Mouse (Mus musculus): ENCODE measurements around the gene Ttll12. TPM values are rescaled to one million over a fixed set of nuclear protein-coding genes. Genes with fewer than 3 reads are reported as not detected.
A peak's percentile ranks its signal among the peaks of the same experiment; 100 is the strongest.

Ttll12 gene
- total RNA-seq (2021): 10 to 100 TPM; 27.9 to 30.4 TPM
- long read RNA-seq, experiment 1, transcript Ttll12-201 (14 exons, 3,774 nt): major isoform, 50 of 58 reads
- long read RNA-seq, experiment 1, partial matches to known transcripts: 3 of 58 reads
- long read RNA-seq, experiment 1, other reads (novel, unspliced or antisense): 5 of 58 reads
- long read RNA-seq, experiment 2, transcript Ttll12-201 (14 exons, 3,774 nt): major isoform, 78 of 100 reads
- long read RNA-seq, experiment 2, partial matches to known transcripts: 13 of 100 reads
- long read RNA-seq, experiment 2, other reads (novel, unspliced or antisense): 9 of 100 reads

DNA sequence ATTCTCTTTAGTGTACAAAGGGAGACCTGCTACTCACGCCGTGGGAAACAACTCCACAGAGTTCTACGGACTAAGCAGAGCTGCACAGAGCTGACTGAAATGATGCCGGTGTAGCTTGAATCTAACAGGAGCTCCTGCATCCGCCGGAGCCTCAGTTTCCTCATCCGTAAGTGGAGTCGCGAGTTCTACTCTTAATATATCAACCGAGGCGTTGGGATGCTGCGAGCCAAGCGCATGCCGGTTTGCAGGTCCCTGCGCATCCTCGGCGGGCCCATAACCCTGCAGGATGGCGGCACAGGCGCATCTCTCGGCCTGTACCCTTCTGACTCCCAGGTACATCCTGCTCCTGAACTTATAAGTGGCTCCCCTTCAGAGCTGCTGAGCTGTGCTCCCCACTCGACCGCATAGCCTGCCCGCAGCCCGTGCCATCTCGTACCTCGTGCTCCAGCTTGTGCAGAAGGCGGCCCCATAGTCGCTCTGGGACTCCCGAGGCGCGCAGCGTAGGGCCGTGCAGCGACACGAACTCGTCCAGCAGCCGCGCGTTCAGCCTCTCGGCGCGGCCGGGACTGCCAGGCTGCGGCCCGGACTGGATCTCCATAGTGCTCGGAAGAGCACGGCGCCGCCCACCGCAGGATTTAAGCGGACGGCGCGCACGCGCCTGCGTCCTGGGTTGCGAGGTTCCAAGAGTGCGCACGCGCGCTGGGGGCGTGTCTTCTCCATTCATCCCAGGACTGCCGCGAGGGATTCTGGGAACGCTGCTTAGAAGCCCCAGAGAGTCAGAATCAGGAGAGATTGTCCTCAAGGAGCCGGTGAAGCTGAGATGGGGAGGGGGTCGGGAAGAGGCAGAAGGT lies at the start of gene Ttll12:
Gene Ttll12 (minus strand): TSS at position 645 of the 851 bp plus-strand sequence.
- peak; percentile 92 to 94 for DNase-seq (ENCODE audit: low spot score in 2 of 2)

DNA sequence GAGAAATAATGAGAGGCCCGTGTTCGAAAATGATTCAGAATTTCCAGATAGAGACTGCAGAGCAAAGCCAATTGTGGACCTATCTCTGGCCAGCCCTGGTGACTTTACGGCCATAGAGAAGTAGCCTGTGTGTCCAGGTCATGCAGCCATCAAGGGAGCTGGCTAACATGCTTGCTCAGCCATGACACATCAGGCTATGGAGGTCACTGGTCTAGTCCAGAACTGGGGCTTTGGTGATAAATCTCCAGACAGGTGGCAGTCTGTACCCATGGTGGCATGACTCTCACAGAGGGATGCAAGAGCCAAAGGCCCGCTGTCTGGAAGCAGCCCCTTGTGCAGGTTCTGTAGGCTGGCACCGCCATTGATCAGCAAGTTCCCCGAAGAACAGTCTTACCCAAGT lies 47.6 kb upstream of the Ttll12 start:
- no peak for DNase-seq (ENCODE audit: low spot score in 2 of 2)

DNA sequence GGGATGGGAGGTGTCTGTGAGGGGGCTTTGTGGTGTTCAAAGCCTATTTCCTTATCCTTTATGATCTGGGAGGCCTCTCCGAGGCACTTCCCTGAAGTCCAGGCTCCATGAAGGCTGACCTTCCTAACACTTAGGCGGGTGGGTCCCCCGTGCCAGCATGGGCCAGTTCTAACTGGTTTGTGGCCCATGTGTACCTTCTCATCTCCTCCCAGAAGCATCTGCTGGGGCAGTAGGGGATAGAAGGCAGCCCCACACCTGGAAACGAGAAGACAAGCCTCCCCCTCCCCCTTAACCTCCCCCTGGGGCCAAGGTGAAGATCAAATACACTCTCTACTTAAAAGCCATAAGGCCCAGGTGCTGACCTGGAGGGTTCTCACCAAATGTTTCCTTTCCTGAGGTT lies 45.3 kb upstream of the Ttll12 start:
- no peak for DNase-seq (ENCODE audit: low spot score in 2 of 2)

DNA sequence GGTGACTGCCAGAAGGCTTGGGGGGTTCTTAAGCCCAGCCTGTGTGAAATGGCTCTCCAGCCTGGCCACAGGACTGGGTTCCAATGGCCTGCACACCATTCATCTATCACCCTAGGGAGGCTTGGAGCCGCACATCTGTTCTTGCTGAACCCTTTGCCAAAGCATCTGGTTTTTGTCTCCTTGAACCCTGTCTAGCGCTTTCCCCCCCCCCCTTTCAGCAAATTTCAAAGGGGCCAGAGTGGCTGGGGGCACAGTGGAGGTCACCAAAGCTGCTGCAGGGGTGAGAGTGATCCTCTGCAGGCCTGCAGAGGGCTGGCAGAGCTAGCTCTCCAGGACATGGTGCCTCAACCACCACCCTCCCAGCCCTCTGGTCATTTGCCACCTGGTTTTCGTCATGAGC lies 44.2 kb upstream of the Ttll12 start:
- no peak for DNase-seq (ENCODE audit: low spot score in 2 of 2)

DNA sequence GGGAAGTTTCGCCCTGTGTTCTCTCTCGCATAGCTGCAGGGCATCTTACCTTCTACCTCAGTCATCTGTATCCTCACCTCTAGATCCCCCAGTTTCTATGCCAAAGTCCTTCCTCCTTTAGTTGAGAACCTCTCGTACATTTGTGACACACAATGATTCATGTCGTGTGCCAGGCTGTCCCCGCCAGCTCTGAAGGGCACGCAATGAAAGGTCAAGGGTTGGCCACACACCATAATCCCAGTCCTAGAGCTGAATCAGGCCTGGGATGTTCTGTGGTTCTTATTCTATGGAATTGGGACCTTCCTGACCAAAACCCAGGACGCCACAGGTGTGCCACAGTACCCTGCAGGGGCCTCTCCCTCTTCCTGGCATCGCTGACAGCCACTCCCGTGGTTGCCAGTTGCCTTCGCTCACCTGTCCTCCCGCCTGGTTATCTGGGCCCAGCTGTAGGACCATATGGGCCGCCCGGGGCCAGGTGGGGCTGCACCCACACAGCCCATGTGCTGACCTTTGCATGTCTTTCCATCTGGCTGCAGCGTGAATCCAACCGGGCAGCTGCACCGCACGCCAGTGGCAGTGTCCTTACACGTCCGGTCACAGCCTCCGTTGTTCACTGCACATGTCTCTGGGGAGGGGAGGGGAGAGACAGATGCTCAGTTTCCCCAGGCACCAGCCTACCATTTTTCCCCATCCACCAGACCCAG lies 43.4 kb upstream of the Ttll12 start:
- peak in 1 of 2 experiments; percentile 30 for DNase-seq (ENCODE audit: low spot score in 2 of 2)

DNA sequence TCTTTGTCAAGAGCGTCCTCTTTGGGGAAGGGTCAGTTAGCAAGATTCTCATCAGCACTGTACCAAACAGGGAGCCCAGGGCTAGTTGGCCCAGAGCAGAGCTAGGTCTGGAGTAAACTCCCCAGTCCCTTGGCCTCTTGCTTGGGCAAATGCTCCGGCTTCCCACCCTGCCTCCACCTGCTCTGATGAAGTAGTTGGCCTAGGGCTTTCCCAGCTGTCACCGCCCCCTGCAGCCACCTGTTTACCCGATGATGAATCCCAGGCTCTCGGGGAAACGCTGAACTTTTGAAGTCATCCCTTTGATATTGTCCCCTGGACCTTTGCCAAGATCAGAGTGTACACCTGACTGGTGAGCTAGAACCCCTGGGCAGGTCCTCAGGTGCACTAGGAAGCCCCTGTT lies 41.8 kb upstream of the Ttll12 start:
- no peak for DNase-seq (ENCODE audit: low spot score in 2 of 2)

DNA sequence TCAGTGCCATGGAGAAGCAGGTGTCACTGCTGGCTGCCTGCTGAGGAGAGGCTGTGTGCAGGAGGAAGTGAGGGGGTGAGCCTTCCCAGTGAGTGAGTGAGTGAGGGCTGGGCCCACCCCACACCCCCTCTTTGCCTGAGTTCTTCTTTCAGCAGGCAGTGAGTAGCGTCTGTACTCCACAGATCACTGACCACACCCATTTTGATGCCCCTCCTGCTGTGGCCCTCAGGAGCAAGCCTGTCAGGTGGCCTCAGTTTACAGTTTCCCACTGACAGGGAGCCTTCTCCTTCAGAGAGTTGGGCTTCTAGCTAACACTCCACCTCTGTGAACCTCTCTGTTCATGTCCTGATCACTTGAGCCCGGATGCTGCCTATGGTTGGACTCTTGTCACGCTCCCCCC lies 40.3 kb upstream of the Ttll12 start:
- no peak for DNase-seq (ENCODE audit: low spot score in 2 of 2)

DNA sequence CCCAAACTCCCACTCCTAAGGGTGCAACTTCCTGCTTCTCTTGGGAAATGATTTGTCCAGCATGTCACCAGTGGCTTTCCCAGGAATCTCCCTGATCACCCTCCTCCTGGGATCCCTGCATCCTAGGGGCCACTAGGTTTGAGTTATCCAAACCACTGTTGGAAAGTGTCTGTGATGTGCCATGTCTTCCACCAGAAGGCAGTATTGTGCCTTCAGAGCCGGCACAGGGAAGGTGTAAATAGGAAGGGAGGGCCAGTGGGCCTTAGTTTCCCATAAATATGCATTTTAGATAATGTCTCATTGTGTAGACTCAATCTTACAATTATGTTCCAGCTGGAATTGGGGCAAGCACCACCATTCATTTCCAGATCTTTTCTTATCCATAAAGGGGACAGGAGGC lies 39.1 kb upstream of the Ttll12 start:
- no peak for DNase-seq (ENCODE audit: low spot score in 2 of 2)

DNA sequence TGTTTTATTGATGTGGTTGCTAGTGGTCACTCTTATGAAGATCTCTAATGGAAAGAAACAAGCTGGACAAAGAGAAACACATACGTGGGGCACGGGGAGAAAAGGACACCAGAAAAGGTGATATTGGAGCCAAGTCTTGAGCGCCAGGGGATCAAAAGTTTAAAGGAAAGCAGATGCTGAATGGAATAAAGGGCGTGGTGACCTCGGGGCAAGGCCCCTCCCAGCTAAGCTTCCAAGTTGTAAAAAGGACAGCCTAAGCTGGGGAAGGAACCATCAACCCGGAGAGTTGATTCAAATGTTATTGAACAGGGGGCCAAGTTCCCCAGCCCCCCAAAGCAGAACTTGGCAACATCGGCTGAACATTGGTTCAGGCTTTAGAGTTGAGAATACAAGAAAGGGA lies 36.1 kb upstream of the Ttll12 start:
- DNase-seq (ENCODE audit: low spot score in 2 of 2): no peak

DNA sequence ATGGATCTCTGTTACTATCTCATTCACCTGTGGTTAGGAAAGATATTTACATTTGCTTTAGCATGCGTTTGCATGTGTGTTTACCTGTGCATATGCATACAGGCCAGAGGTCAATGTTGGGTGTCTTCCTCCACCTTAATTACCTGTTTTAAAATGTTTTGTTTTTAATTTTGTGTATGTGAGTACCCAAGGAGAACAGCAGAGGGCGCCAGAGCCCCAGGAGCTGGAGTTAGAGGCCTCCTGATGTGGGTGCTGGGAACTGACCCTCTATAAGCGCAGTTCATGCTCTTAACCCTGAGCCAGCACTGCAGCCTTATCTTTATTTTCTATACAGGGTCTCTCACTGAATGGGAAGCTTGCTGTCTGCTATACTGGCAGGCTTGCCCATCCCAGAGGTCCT lies 34.8 kb upstream of the Ttll12 start:
- no peak for DNase-seq (ENCODE audit: low spot score in 2 of 2)

DNA sequence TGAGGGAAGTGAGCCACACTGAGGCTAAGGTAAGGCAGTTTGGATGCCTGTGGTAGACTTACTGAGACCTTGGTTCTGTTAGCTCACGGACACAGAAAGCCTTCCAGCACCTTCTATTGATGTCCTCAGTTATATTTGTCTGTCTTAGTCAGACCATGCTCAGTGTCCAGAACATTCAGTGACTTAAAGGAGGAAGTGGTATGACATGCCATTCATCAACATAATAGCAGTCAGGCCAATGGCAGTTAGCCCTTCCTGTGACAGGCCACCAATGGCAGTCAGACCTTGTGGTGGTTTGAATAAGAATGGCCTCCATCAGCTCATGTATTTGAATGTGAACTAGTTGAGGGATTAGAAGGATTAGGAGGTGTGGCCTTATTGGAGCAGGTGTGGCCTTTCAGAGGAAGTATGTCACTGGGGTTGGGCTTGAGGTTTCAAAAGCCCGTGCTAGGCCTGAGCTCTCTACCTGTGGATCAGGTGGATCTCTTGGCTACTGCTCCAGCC lies 31.2 kb upstream of the Ttll12 start:
- no peak for DNase-seq (ENCODE audit: low spot score in 2 of 2)

DNA sequence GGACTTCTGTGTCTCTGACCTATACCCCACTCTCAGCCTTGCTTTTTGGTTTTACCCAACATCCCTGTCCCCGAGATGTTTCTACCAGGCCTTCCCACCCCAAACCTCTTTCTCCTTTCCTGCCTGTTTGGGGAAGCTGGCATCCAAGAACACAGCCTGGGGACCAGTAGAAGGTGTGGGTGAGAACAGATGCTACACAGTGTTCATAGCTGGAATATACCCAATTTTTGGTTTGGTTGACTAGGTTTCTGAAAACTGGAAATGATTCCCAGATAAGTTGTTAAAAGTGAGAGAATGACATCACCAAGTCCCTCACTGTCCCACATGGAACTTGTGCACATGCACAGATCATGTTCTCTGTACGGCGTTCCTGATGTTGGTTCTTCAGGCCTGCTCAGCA lies 20.3 kb upstream of the Ttll12 start:
- no peak for DNase-seq (ENCODE audit: low spot score in 2 of 2)

DNA sequence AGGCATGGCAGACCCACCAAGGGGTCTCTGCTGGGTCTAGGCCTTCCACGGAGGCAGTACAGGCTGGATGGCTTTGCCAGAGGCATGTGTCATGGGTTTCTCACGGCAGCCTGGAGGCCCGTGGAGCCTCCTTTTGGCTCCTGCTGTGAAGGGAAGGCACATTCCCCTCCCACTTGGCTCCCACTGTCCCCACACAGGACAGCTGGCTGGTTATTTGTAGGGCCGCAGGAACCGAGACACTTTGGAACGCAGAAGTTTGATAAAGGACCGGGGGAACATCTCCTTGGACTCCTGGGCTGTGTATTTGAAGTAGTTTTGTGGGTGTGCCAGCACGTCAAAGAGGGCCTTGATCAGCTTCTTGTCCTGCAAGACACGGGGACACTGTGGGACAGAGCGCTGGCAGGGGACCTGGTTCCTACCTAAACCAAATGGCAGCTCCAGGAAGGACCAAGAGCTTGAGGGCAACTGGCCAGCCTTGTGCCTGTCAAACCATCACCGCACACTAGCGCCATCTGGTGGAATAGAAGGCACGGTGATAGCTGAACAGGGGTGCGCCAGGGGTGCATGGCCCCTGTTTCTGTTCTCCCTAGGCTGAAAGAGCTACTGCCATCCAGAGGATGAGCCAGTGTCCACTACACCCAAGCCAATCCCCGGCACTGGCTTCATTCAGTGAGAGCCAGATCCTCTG lies 12.3 kb upstream of the Ttll12 start:
- DNase-seq (ENCODE audit: low spot score in 2 of 2): peak; percentile 65 to 70

DNA sequence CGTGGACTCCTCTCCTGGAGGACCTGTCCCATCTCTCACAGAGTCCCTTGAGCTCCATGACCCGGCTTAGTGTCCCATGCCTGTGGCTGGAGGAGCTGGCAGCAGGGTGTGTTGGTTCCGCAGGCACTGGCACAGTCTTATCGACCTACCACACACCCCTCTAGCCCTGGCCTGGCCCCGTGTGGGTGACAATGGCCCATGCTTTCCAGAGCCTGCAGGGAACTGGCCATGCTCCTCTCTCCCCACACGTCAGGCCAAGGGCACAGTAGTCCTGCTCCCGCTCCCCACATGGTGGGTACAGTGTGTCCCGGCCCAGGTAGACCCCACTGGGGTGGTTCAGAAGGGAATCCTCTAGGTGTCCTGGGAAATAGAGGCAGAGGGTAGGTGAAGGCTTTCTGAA lies 11.7 kb upstream of the Ttll12 start:
- DNase-seq (ENCODE audit: low spot score in 2 of 2): no peak

DNA sequence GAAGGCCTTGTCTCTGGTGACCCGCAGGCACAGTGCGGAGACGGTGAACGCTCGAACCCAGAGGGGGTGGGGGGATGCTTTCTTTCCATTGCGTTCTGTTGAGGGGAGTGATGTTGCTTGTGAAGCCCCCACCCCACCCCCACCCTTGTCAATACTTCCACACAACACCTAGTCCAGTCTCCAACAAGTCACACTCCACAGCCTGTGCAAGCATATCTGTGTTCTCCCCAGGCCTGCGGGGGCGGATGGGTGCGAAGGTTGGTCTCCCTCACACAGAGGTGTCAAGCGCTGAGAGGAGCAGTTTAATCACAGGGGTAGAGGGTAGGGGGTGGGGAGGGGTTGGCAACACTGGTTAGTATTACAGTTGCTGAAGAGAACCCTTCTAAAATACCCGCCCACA lies 11.3 kb upstream of the Ttll12 start:
- DNase-seq (ENCODE audit: low spot score in 2 of 2): no peak

DNA sequence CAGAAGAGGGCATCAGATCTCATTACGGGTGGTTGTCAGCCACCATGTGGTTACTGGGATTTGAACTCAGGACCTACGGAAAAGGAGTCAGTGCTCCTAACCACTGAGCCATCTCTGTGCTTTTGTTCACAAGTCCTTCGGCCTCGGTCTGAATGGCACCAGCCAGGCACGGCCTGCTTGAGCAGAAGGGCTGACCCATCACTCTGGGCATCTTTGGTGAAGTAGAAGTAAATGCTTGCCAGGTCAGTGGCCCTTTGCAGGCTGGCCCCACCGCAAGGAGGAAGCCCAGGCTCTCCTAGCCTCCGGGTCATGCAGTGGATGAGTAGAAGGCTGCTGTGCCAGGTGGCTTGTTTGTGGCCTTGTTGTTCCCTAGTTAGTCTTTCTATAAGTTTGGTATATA lies 8.5 kb upstream of the Ttll12 start:
- no peak for DNase-seq (ENCODE audit: low spot score in 2 of 2)

DNA sequence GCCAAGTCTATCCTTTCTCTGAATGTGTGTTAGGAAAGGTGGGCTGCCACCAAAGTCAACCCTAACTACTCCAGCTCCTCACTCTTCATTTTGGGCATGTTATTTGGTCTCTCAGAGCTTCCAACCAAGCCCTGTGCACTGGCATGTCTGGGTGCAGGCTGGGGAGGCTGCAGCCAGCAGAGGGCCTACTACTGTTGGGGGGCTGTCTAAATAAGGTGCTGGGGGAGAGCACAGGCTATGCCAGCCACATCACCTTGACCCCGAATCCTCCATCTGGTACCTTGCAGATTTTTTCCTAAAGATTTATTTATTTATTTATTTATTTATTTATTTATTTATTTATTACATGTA lies 8.1 kb upstream of the Ttll12 start:
- DNase-seq (ENCODE audit: low spot score in 2 of 2): no peak

DNA sequence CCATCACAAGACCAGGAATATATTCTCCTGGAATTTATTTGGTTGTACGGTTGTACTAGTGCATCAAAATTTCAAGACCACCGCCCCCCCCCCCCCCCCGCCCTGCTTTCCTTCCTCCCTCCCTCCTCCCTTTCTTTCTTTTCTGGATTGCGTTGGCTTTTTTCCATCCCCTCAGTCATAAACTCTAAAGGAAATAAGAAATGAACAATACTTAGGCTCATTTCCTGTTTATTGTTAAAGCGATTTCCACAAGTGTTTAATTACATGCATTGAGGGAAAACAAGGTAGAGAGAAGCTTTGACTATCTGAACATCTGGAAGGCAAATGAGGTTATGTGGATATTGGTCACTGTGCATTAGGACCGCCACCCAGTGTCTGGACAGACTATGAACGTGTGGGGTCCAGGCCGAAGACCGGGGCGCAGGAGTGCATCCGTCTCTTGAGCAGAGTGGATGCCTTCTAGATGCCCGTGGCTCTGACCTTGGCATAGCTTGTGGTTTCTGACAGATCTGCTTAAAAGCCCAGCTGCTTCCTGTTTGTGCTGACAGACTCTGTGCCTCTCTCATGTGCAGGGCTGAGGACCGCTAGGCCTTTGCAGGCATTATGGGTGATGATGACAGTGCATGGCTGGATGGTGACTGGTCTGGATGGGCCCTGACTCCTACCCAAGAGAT lies 7.6 kb upstream of the Ttll12 start:
- DNase-seq (ENCODE audit: low spot score in 2 of 2): no peak

DNA sequence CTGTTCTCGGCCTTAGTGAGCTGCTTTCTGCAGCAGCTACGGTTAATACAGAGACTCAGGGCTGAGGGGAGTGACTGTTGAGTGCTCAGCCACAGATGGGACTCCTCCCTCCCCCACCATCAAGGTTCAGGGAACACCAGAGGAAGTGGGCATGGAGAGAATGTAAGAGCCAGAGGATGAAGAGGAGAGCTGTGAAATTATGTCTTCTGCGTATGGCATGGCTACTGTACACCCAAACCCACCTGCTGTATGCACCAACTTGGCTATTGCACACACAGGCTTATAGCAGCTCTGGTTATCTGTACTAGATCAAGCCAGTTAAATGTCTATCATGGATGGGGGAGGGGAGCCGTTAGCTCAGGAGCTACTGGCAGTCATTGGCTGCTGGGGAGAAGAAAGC lies 6.2 kb upstream of the Ttll12 start:
- no peak for DNase-seq (ENCODE audit: low spot score in 2 of 2)

DNA sequence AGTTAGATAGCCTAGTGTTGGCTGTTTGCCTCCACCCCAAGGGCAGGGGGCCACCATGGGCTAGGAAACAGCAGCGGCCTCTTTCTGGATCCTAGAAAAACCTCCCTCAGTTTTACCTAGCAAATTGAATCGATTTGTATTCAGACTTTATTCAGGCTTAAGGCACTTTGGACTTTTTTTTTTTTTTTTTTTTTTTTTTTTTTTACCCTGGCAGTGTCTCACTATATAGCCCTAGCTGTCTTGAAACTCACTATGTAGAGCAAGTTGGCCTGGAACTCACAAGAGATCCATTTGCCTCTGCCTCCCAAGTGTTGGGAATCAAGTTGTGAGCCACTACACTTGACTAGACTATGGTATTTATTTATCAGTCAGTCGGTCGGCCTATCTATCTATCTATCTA lies 1.9 kb upstream of the Ttll12 start:
- no peak for DNase-seq (ENCODE audit: low spot score in 2 of 2)

DNA sequence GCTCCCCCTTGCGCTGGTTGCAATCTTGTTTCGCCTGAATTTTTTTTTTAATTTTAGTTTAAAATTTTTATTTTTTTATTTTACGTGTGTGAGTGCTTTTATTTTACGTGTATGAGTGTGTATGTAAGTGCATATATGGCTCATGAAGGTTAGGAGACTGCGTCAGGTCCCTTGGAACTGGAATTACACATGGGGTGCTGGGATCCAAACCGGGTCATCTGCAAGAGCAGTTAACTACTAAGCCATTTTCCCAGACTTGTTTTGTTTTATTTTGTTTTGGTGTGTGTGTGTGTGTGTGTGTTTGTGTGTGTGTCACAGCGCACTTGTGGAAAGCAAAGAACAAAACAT lies 381 bp upstream of the Ttll12 start:
- DNase-seq (ENCODE audit: low spot score in 2 of 2): no peak

All from adrenal gland, adult 18-20 months (tissue).